Mouse (Mus musculus) heart, embryonic 11.5 days (tissue): ENCODE data around the gene Ankrd40. TPM values are rescaled to one million over a fixed set of nuclear protein-coding genes. Genes with fewer than 3 reads are reported as not detected.
A peak's percentile ranks its signal among the peaks of the same experiment; 100 is the strongest.

Experiments
- ATAC-seq: fragments of 200-750 bp; cut with Nextera tagmentation; replicated peaks from 2 replicates; pipeline ENCODE4 v1.8.0; 2017; ENCODE audit warnings: moderate library complexity; ENCODE audit not compliant: insufficient number of reproducible peaks, low FRiP score, low TSS enrichment
- H3K27ac ChIP-seq: fragments of 300-500 bp; sonication (generic); 2 replicates; pipeline ENCODE4 v1.5.1; 2014; ENCODE audit warnings: mild to moderate bottlenecking, low read depth, low read length
- H3K27me3 ChIP-seq: fragments of 300-500 bp; sonication (generic); 2 replicates; pipeline ENCODE4 v1.6.1; 2014; ENCODE audit warnings: mild to moderate bottlenecking, low read length, mixed read lengths; ENCODE audit not compliant: control insufficient read depth, insufficient read depth
- H3K36me3 ChIP-seq: fragments of 300-500 bp; sonication (generic); 2 replicates; pipeline ENCODE4 v1.6.1; 2014; ENCODE audit warnings: mild to moderate bottlenecking, low read length, moderate library complexity, mixed read lengths; ENCODE audit not compliant: control insufficient read depth, insufficient read depth
- H3K4me1 ChIP-seq: fragments of 300-500 bp; sonication (generic); 2 replicates; pipeline ENCODE4 v1.6.1; 2014; ENCODE audit warnings: low read length; ENCODE audit not compliant: control insufficient read depth, insufficient read depth
- H3K4me2 ChIP-seq: fragments of 300-500 bp; sonication (generic); 2 replicates; pipeline ENCODE4 v1.6.1; 2014; ENCODE audit warnings: mild to moderate bottlenecking, moderate library complexity
- H3K4me3 ChIP-seq: fragments of 300-500 bp; sonication (generic); 2 replicates; pipeline ENCODE4 v1.5.1; 2014; ENCODE audit warnings: low read depth, low read length
- H3K9ac ChIP-seq: fragments of 300-500 bp; sonication (generic); 2 replicates; pipeline ENCODE4 v1.6.1; 2014; ENCODE audit warnings: mild to moderate bottlenecking, low read depth, low read length, moderate library complexity
- H3K9me3 ChIP-seq: fragments of 300-500 bp; sonication (generic); replicated peaks from 2 replicates; pipeline ENCODE4 v1.6.1; 2016; ENCODE audit warnings: low read length; ENCODE audit not compliant: control insufficient read depth
- WGBS: fragments of 180-500 bp; shearing (Covaris S2); extraction: QIAGEN DNeasy Blood & Tissue Kit; methylation state at CpG from one replicate; pipeline ENCODE4 v1.1.7; 2014; ENCODE audit not compliant: insufficient replicate concordance; 5-methylcytosine and 5-hydroxymethylcytosine counted together
- polyA plus RNA-seq: library from polyadenylated mRNA; unstranded; fragments of >200 nt; fragmentation: Nextera tagmentation; extraction: Ambion mirVana; gene quantifications from 2 replicates; pipeline ENCODE4 v1.2.1, GENCODE M21; 2014

Gene Ankrd40
- polyA plus RNA-seq, 1 experiment from 2014 or later = 34.9 TPM

- no peak for ATAC-seq
- Histone ChIP-seq H3K4me2 (no peak overlapping the region), H3K27ac (no peak overlapping the region), H3K27me3 (no peaks in the 10 kb centered on the region), H3K9ac (no peak overlapping the region), H3K4me3 (no peak overlapping the region), H3K9me3 (no peaks in the 10 kb centered on the region), H3K4me1 (peaks cover 19% of the 10 kb centered on the region), H3K36me3 (peaks cover 5% of the 10 kb centered on the region; the same call in 1 of the 2 replicates)
- 88% methylated on average over 3 of the region's 3 CpGs for WGBS
Observed at GRCm38 (mm10) chr11:94330211-94330610, 2.4 kb downstream of the Ankrd40 start.

GRCm38 (mm10) chr11:94332726-94333125 is 4.9 kb downstream of the Ankrd40 start:
- ATAC-seq = no peak
- H3K27me3 ChIP-seq = no peaks in the 10 kb centered on the region
- peaks cover 8% of the 10 kb centered on the region; the same call in 1 of the 2 replicates for H3K36me3 ChIP-seq
- peaks cover 13% of the 10 kb centered on the region for H3K4me1 ChIP-seq
- no peak overlapping the region for H3K4me3 ChIP-seq
- H3K9me3 ChIP-seq = no peaks in the 10 kb centered on the region
- 87% methylated on average over 6 of the region's 6 CpGs for WGBS
- H3K9ac ChIP-seq = no peak overlapping the region
- H3K27ac ChIP-seq = no peak overlapping the region
- no peak overlapping the region for H3K4me2 ChIP-seq

- Histone ChIP-seq H3K4me2 (no peak overlapping the region), H3K27me3 (no peaks in the 10 kb centered on the region), H3K36me3 (peaks cover 13% of the 10 kb centered on the region), H3K9ac (no peak overlapping the region), H3K4me3 (no peak overlapping the region), H3K4me1 (peaks cover 10% of the 10 kb centered on the region), H3K27ac (no peak overlapping the region), H3K9me3 (no peaks in the 10 kb centered on the region)
- ATAC-seq = peak; percentile 87
- WGBS = 78% methylated on average over 8 of the region's 8 CpGs
Observed at GRCm38 (mm10) chr11:94334386-94334968, 6.7 kb downstream of the Ankrd40 start.

- H3K9me3 ChIP-seq = no peaks in the 10 kb centered on the region
- H3K9ac ChIP-seq = no peak overlapping the region
- peaks cover 17% of the 10 kb centered on the region for H3K36me3 ChIP-seq
- H3K4me2 ChIP-seq = no peak overlapping the region
- ATAC-seq = no peak
- H3K4me1 ChIP-seq = 0 out of 2 replicates have a peak, but pooled peaks cover 3% of the 10 kb centered on the region
- H3K27me3 ChIP-seq = no peaks in the 10 kb centered on the region
- H3K4me3 ChIP-seq = no peak overlapping the region
- no peak overlapping the region for H3K27ac ChIP-seq
Observed at GRCm38 (mm10) chr11:94336551-94336950, 8.8 kb downstream of the Ankrd40 start.

GRCm38 (mm10) chr11:94338347-94338746 is 10.5 kb downstream of the Ankrd40 start:
- no peak overlapping the region for H3K27ac ChIP-seq
- ATAC-seq = no peak
- no peak overlapping the region for H3K4me3 ChIP-seq
- H3K4me2 ChIP-seq = no peak overlapping the region
- no peak overlapping the region for H3K9ac ChIP-seq
- H3K4me1 ChIP-seq = peaks cover 18% of the 10 kb centered on the region
- H3K9me3 ChIP-seq = no peaks in the 10 kb centered on the region
- H3K27me3 ChIP-seq = no peaks in the 10 kb centered on the region
- H3K36me3 ChIP-seq = peaks cover 17% of the 10 kb centered on the region
- WGBS = 84% methylated on average over 2 of the region's 2 CpGs

- Histone ChIP-seq H3K4me1 (peaks cover 14% of the 10 kb centered on the region), H3K4me3 (no peak overlapping the region), H3K9ac (no peak overlapping the region), H3K27ac (no peak overlapping the region), H3K4me2 (no peak overlapping the region), H3K36me3 (peaks cover 13% of the 10 kb centered on the region; the same call in 1 of the 2 replicates), H3K9me3 (no peaks in the 10 kb centered on the region), H3K27me3 (peaks cover 2% of the 10 kb centered on the region; the same call in 1 of the 2 replicates)
- ATAC-seq = no peak
- WGBS = 54% methylated on average over 18 of the region's 18 CpGs
Observed at GRCm38 (mm10) chr11:94339732-94340585, 12.2 kb downstream of the Ankrd40 start.

- Histone ChIP-seq H3K9me3 (no peaks in the 10 kb centered on the region), H3K27ac (no peak overlapping the region), H3K4me3 (no peak overlapping the region), H3K9ac (no peak overlapping the region), H3K27me3 (peaks cover 2% of the 10 kb centered on the region; the same call in 1 of the 2 replicates), H3K4me2 (no peak overlapping the region), H3K4me1 (peaks cover 14% of the 10 kb centered on the region), H3K36me3 (peaks cover 9% of the 10 kb centered on the region; the same call in 1 of the 2 replicates)
- 75% methylated on average over 10 of the region's 10 CpGs for WGBS
- ATAC-seq = no peak
Observed at GRCm38 (mm10) chr11:94340948-94341933, 13.4 kb downstream of the Ankrd40 start.
